Mouse (Mus musculus) embryonic fibroblast, embryonic 13.5 days (primary cell): Measurements from ENCODE around the gene Usp42.

Experiments used
- CTCF ChIP-seq: IDR thresholded peaks from 2 replicates; pipeline ENCODE4 v1.5.1; 2011; ENCODE audit warnings: mild to moderate bottlenecking, control low read depth, low read length, moderate library complexity, borderline replicate concordance; ENCODE audit not compliant: insufficient read depth
- POLR2A ChIP-seq: IDR thresholded peaks from 2 replicates; pipeline ENCODE4 v1.6.1; 2011; ENCODE audit warnings: low read depth, mild to moderate bottlenecking, control low read depth, low read length, moderate library complexity

DNA sequence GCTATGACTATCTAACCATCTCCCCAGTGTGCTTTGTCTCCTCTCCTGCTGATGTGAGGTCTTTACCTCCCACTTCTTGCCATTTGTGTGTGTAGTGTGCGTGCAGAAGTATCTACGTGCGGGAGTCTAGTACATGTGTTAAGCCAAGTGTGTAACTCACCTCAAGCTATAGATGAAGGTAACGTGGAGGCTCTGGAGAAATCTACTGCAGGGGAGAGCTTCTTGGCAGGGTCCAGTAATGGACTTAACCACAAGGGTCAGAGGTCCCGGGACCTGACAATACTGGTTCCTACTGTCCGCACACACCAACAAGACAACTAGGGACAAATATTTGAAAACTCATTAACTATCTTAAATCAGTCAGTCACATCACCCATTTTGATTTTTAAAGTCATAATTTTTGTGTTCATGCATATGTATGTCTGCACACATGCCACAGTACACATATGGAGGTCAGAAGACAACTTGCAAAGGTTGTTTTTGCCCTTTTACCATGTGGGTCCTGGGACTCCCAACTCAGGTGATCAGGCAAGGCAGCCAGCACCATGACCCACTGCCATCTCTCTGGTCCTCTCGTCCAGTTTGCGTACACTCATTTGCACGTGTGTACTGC is 23.6 kb upstream of the Usp42 start:
- TF ChIP-seq CTCF (no peak), POLR2A (no peak)
